Mouse (Mus musculus): Measurements from ENCODE around the gene Iqch. TPM values are rescaled to one million over a fixed set of nuclear protein-coding genes. Genes with fewer than 3 reads are reported as not detected.

Iqch gene
- polyA plus RNA-seq, 1 experiment from 2014 or later: not detected

- Histone ChIP-seq H3K9me3 (no peaks in the 10 kb centered on the region), H3K27me3 (peaks cover 63% of the 10 kb centered on the region), H3K27ac (no peak overlapping the region), H3K9ac (no peak overlapping the region), H3K4me2 (no peak overlapping the region), H3K4me3 (replicated peaks) (no peak overlapping the region), H3K36me3 (replicated peaks) (no peaks in the 10 kb centered on the region), H3K4me1 (no peaks in the 10 kb centered on the region)
- 69% methylated on average over 8 of the region's 8 CpGs for WGBS
- ATAC-seq (ENCODE audit: low FRiP score): no peak
Observed at GRCm38 (mm10) chr9:63507110-63507509, 95.2 kb downstream of the Iqch start.

- Histone ChIP-seq H3K9ac (no peak overlapping the region), H3K27me3 (peaks cover 67% of the 10 kb centered on the region), H3K36me3 (replicated peaks) (no peaks in the 10 kb centered on the region), H3K4me2 (no peak overlapping the region), H3K9me3 (no peaks in the 10 kb centered on the region), H3K27ac (no peak overlapping the region), H3K4me3 (replicated peaks) (no peak overlapping the region), H3K4me1 (no peaks in the 10 kb centered on the region)
- no peak for ATAC-seq (ENCODE audit: low FRiP score)
- WGBS: 72% methylated on average over 2 of the region's 2 CpGs
Observed at GRCm38 (mm10) chr9:63503890-63504289, 98.4 kb downstream of the Iqch start.

- Histone ChIP-seq H3K27me3 (peaks cover 54% of the 10 kb centered on the region), H3K4me1 (no peaks in the 10 kb centered on the region), H3K4me3 (replicated peaks) (no peak overlapping the region), H3K9ac (no peak overlapping the region), H3K27ac (no peak overlapping the region), H3K9me3 (no peaks in the 10 kb centered on the region), H3K4me2 (no peak overlapping the region), H3K36me3 (replicated peaks) (no peaks in the 10 kb centered on the region)
- WGBS: 100% methylated on average over 1 of the region's 1 CpGs
- no peak for ATAC-seq (ENCODE audit: low FRiP score)
Observed at GRCm38 (mm10) chr9:63501516-63501915, 100.8 kb downstream of the Iqch start.

- H3K4me2 ChIP-seq: no peak overlapping the region
- peaks cover 55% of the 10 kb centered on the region for H3K27me3 ChIP-seq
- no peaks in the 10 kb centered on the region for H3K9me3 ChIP-seq
- no peak overlapping the region for H3K27ac ChIP-seq
- H3K36me3 ChIP-seq (replicated peaks): no peaks in the 10 kb centered on the region
- no peak overlapping the region for H3K9ac ChIP-seq
- no peak overlapping the region for H3K4me3 ChIP-seq (replicated peaks)
- H3K4me1 ChIP-seq: no peaks in the 10 kb centered on the region
- 86% methylated on average over 8 of the region's 8 CpGs for WGBS
- ATAC-seq (ENCODE audit: low FRiP score): no peak
Observed at GRCm38 (mm10) chr9:63499912-63500311, 102.4 kb downstream of the Iqch start.

- no peak overlapping the region for H3K27ac ChIP-seq
- H3K4me3 ChIP-seq (replicated peaks): no peak overlapping the region
- no peaks in the 10 kb centered on the region for H3K36me3 ChIP-seq (replicated peaks)
- peaks cover 60% of the 10 kb centered on the region for H3K27me3 ChIP-seq
- no peaks in the 10 kb centered on the region for H3K9me3 ChIP-seq
- 92% methylated on average over 2 of the region's 2 CpGs for WGBS
- H3K4me1 ChIP-seq: peaks cover 8% of the 10 kb centered on the region; the same call in 1 of the 2 replicates
- H3K4me2 ChIP-seq: no peak overlapping the region
- no peak for ATAC-seq (ENCODE audit: low FRiP score)
- no peak overlapping the region for H3K9ac ChIP-seq
Observed at GRCm38 (mm10) chr9:63495786-63496185, 106.5 kb downstream of the Iqch start.

- H3K27ac ChIP-seq: no peak overlapping the region
- H3K4me3 ChIP-seq (replicated peaks): no peak overlapping the region
- 84% methylated on average over 4 of the region's 4 CpGs for WGBS
- peaks cover 60% of the 10 kb centered on the region for H3K27me3 ChIP-seq
- H3K4me2 ChIP-seq: no peak overlapping the region
- H3K9me3 ChIP-seq: no peaks in the 10 kb centered on the region
- no peaks in the 10 kb centered on the region for H3K36me3 ChIP-seq (replicated peaks)
- H3K4me1 ChIP-seq: peaks cover 24% of the 10 kb centered on the region
- no peak for ATAC-seq (ENCODE audit: low FRiP score)
- no peak overlapping the region for H3K9ac ChIP-seq
Observed at GRCm38 (mm10) chr9:63493746-63494145, 108.5 kb downstream of the Iqch start.

- ATAC-seq (ENCODE audit: low FRiP score): no peak
- Histone ChIP-seq H3K27ac (no peak overlapping the region), H3K4me1 (peaks cover 24% of the 10 kb centered on the region), H3K9me3 (no peaks in the 10 kb centered on the region), H3K9ac (no peak overlapping the region), H3K27me3 (peaks cover 68% of the 10 kb centered on the region), H3K36me3 (replicated peaks) (no peaks in the 10 kb centered on the region), H3K4me2 (no peak overlapping the region), H3K4me3 (replicated peaks) (no peak overlapping the region)
- 36% methylated on average over 9 of the region's 9 CpGs for WGBS
Observed at GRCm38 (mm10) chr9:63492291-63492690, 110.0 kb downstream of the Iqch start.

- H3K4me1 ChIP-seq: peaks cover 24% of the 10 kb centered on the region
- peak overlapping the region; percentile 59 for H3K27ac ChIP-seq
- H3K36me3 ChIP-seq (replicated peaks): no peaks in the 10 kb centered on the region
- peak overlapping the region; percentile 13 for H3K4me2 ChIP-seq
- no peaks in the 10 kb centered on the region for H3K9me3 ChIP-seq
- no peak overlapping the region for H3K9ac ChIP-seq
- no peak overlapping the region for H3K4me3 ChIP-seq (replicated peaks)
- 23% methylated on average over 12 of the region's 12 CpGs for whole genome bisulfite sequencing
- peaks cover 74% of the 10 kb centered on the region for H3K27me3 ChIP-seq
- peak; percentile 73; the same call in 1 of the 2 replicates for ATAC-seq (ENCODE audit: low FRiP score)
Observed at GRCm38 (mm10) chr9:63490521-63491307, 111.6 kb downstream of the Iqch start.

GRCm38 (mm10) chr9:63489156-63489555, 113.1 kb downstream of the Iqch start:
- WGBS: 33% methylated on average over 6 of the region's 6 CpGs
- no peaks in the 10 kb centered on the region for H3K36me3 ChIP-seq (replicated peaks)
- peaks cover 24% of the 10 kb centered on the region for H3K4me1 ChIP-seq
- H3K9me3 ChIP-seq: no peaks in the 10 kb centered on the region
- H3K27ac ChIP-seq: no peak overlapping the region
- no peak overlapping the region for H3K4me3 ChIP-seq (replicated peaks)
- peaks cover 76% of the 10 kb centered on the region for H3K27me3 ChIP-seq
- ATAC-seq (ENCODE audit: low FRiP score): no peak
- no peak overlapping the region for H3K9ac ChIP-seq
- H3K4me2 ChIP-seq: no peak overlapping the region

GRCm38 (mm10) chr9:63465561-63465960, 136.7 kb downstream of the Iqch start:
- 89% methylated on average over 3 of the region's 3 CpGs for WGBS

GRCm38 (mm10) chr9:63462296-63462695, 140.0 kb downstream of the Iqch start:
- WGBS: 61% methylated on average over 2 of the region's 2 CpGs
- no peaks in the 10 kb centered on the region for H3K4me1 ChIP-seq
- ATAC-seq (ENCODE audit: low FRiP score): no peak
- no peak overlapping the region for H3K4me3 ChIP-seq (replicated peaks)
- no peaks in the 10 kb centered on the region for H3K9me3 ChIP-seq
- no peak overlapping the region for H3K27ac ChIP-seq
- no peaks in the 10 kb centered on the region for H3K36me3 ChIP-seq (replicated peaks)
- H3K27me3 ChIP-seq: peaks cover 5% of the 10 kb centered on the region; the same call in 1 of the 2 replicates
- no peak overlapping the region for H3K9ac ChIP-seq
- no peak overlapping the region for H3K4me2 ChIP-seq

More at GRCm38 (mm10) chr9:63465561-63465960, 136.7 kb downstream of the Iqch start:
- no peaks in the 10 kb centered on the region for H3K4me1 ChIP-seq
- no peak overlapping the region for H3K27ac ChIP-seq
- no peak overlapping the region for H3K9ac ChIP-seq
- peaks cover 5% of the 10 kb centered on the region; the same call in 1 of the 2 replicates for H3K27me3 ChIP-seq
- no peaks in the 10 kb centered on the region for H3K36me3 ChIP-seq (replicated peaks)
- H3K4me3 ChIP-seq (replicated peaks): no peak overlapping the region
- H3K9me3 ChIP-seq: no peaks in the 10 kb centered on the region
- H3K4me2 ChIP-seq: no peak overlapping the region
- no peak for ATAC-seq (ENCODE audit: low FRiP score)

GRCm38 (mm10) chr9:63456401-63456800, 145.9 kb downstream of the Iqch start:
- Histone ChIP-seq H3K27ac (no peak overlapping the region), H3K36me3 (replicated peaks) (no peaks in the 10 kb centered on the region), H3K9me3 (no peaks in the 10 kb centered on the region), H3K4me1 (no peaks in the 10 kb centered on the region), H3K4me2 (no peak overlapping the region), H3K4me3 (replicated peaks) (no peak overlapping the region), H3K9ac (no peak overlapping the region), H3K27me3 (peaks cover 2% of the 10 kb centered on the region; the same call in 1 of the 2 replicates)
- no peak for ATAC-seq (ENCODE audit: low FRiP score)

GRCm38 (mm10) chr9:63454341-63454740, 148.0 kb downstream of the Iqch start:
- 84% methylated on average over 5 of the region's 5 CpGs for WGBS
- no peak overlapping the region for H3K9ac ChIP-seq
- no peak overlapping the region for H3K4me2 ChIP-seq
- H3K27me3 ChIP-seq: peaks cover 2% of the 10 kb centered on the region; the same call in 1 of the 2 replicates
- no peaks in the 10 kb centered on the region for H3K36me3 ChIP-seq (replicated peaks)
- no peak overlapping the region for H3K27ac ChIP-seq
- no peak overlapping the region for H3K4me3 ChIP-seq (replicated peaks)
- no peak for ATAC-seq (ENCODE audit: low FRiP score)
- peaks cover 3% of the 10 kb centered on the region; the same call in 1 of the 2 replicates for H3K4me1 ChIP-seq
- no peaks in the 10 kb centered on the region for H3K9me3 ChIP-seq

All from forebrain, embryonic 12.5 days (tissue).